Mouse (Mus musculus) embryo, embryonic 10 days (tissue): ENCODE data around the gene Ptpra.

Experiments
- DNase-seq: peaks from one replicate; pipeline ENCODE4 v3.0.0-alpha.2; 2015; ENCODE audit warnings: low spot score

Gene Ptpra

GRCm38 (mm10) chr2:130442162-130442561, 7.9 kb upstream of the Ptpra start:
- DNase-seq = no peak

- DNase-seq = no peak
These were observed 1.6 kb upstream of the Ptpra start for GRCm38 (mm10) chr2:130448449-130448848.

- peak; percentile 33 for DNase-seq
These were observed 871 bp upstream of the Ptpra start for GRCm38 (mm10) chr2:130449021-130449793.

GRCm38 (mm10) chr2:130450434-130450796, 337 bp downstream of the Ptpra start:
- DNase-seq = no peak

GRCm38 (mm10) chr2:130451086-130451726, 1.1 kb downstream of the Ptpra start:
- DNase-seq = no peak

GRCm38 (mm10) chr2:130451727-130452090, 1.6 kb downstream of the Ptpra start:
- no peak for DNase-seq

GRCm38 (mm10) chr2:130452266-130452665, 2.2 kb downstream of the Ptpra start:
- no peak for DNase-seq

- no peak for DNase-seq
These were observed 3.3 kb downstream of the Ptpra start for GRCm38 (mm10) chr2:130453421-130453820.

GRCm38 (mm10) chr2:130454748-130455370, 4.8 kb downstream of the Ptpra start:
- no peak for DNase-seq

GRCm38 (mm10) chr2:130457871-130458270, 7.8 kb downstream of the Ptpra start:
- no peak for DNase-seq

- DNase-seq = no peak
These were observed 9.5 kb downstream of the Ptpra start for GRCm38 (mm10) chr2:130459576-130459975.

- no peak for DNase-seq
These were observed 11.4 kb downstream of the Ptpra start for GRCm38 (mm10) chr2:130461287-130462071.

- DNase-seq = no peak
These were observed 16.4 kb downstream of the Ptpra start for GRCm38 (mm10) chr2:130466438-130466837.

GRCm38 (mm10) chr2:130469366-130469765, 19.3 kb downstream of the Ptpra start:
- peak; percentile 69 for DNase-seq

GRCm38 (mm10) chr2:130469935-130470334, 19.9 kb downstream of the Ptpra start:
- DNase-seq = no peak

- no peak for DNase-seq
These were observed 22.9 kb downstream of the Ptpra start for GRCm38 (mm10) chr2:130472908-130473510.

- no peak for DNase-seq
These were observed 25.7 kb downstream of the Ptpra start for GRCm38 (mm10) chr2:130475764-130476163.

GRCm38 (mm10) chr2:130476666-130477297, 26.7 kb downstream of the Ptpra start:
- DNase-seq = no peak

GRCm38 (mm10) chr2:130482177-130482576, 32.1 kb downstream of the Ptpra start:
- no peak for DNase-seq

GRCm38 (mm10) chr2:130482700-130483099, 32.6 kb downstream of the Ptpra start:
- DNase-seq = no peak

GRCm38 (mm10) chr2:130484206-130484605, 34.1 kb downstream of the Ptpra start:
- no peak for DNase-seq

GRCm38 (mm10) chr2:130488002-130488401, 37.9 kb downstream of the Ptpra start:
- DNase-seq = no peak
